Mouse (Mus musculus): ENCODE data around the gene Acpp. TPM values are rescaled to one million over a fixed set of nuclear protein-coding genes. Genes with fewer than 3 reads are reported as not detected.
A peak's percentile ranks its signal among the peaks of the same experiment; 100 is the strongest.

The Acpp gene
- polyA plus RNA-seq, 1 experiment from 2014 or later = 0.90 TPM

GRCm38 (mm10) chr9:104339483-104339882 is 1.9 kb upstream of the Acpp start:
- ATAC-seq (ENCODE audit: insufficient read depth, low FRiP score, low read depth) = no peak
- WGBS = 75% methylated on average over 5 of the region's 5 CpGs

GRCm38 (mm10) chr9:104338489-104339427 is 1.2 kb upstream of the Acpp start:
- no peak overlapping the region for H3K4me3 ChIP-seq (replicated peaks)
- no peaks in the 10 kb centered on the region for H3K36me3 ChIP-seq
- H3K4me1 ChIP-seq = 0 out of 2 replicates have a peak, but pooled peaks cover 3% of the 10 kb centered on the region
- no peaks in the 10 kb centered on the region for H3K27me3 ChIP-seq (replicated peaks)
- ATAC-seq (ENCODE audit: insufficient read depth, low FRiP score, low read depth) = no peak
- peak overlapping the region; percentile 47; the same call in 1 of the 2 replicates for H3K4me2 ChIP-seq
- no peak overlapping the region for H3K27ac ChIP-seq
- no peak overlapping the region for H3K9ac ChIP-seq
- no peaks in the 10 kb centered on the region for H3K9me3 ChIP-seq
- 76% methylated on average over 18 of the region's 18 CpGs for WGBS

More at GRCm38 (mm10) chr9:104339483-104339882, 1.9 kb upstream of the Acpp start:
- no peaks in the 10 kb centered on the region for H3K9me3 ChIP-seq
- H3K4me1 ChIP-seq = 0 out of 2 replicates have a peak, but pooled peaks cover 3% of the 10 kb centered on the region
- H3K27me3 ChIP-seq (replicated peaks) = no peaks in the 10 kb centered on the region
- H3K4me2 ChIP-seq = no peak overlapping the region
- no peak overlapping the region for H3K9ac ChIP-seq
- no peak overlapping the region for H3K27ac ChIP-seq
- no peak overlapping the region for H3K4me3 ChIP-seq (replicated peaks)
- no peaks in the 10 kb centered on the region for H3K36me3 ChIP-seq

- no peak overlapping the region for H3K27ac ChIP-seq
- no peak overlapping the region for H3K4me3 ChIP-seq (replicated peaks)
- H3K36me3 ChIP-seq = no peaks in the 10 kb centered on the region
- no peak overlapping the region for H3K9ac ChIP-seq
- H3K4me1 ChIP-seq = no peaks in the 10 kb centered on the region
- ATAC-seq (ENCODE audit: insufficient read depth, low FRiP score, low read depth) = no peak
- H3K9me3 ChIP-seq = no peaks in the 10 kb centered on the region
- no peak overlapping the region for H3K4me2 ChIP-seq
- WGBS = 81% methylated on average over 5 of the region's 5 CpGs
- H3K27me3 ChIP-seq (replicated peaks) = no peaks in the 10 kb centered on the region
Measured at GRCm38 (mm10) chr9:104331301-104331700, 6.2 kb downstream of the Acpp start.

GRCm38 (mm10) chr9:104328655-104329054 is 8.9 kb downstream of the Acpp start:
- H3K27ac ChIP-seq = no peak overlapping the region
- no peak overlapping the region for H3K9ac ChIP-seq
- H3K4me1 ChIP-seq = no peaks in the 10 kb centered on the region
- no peak overlapping the region for H3K4me3 ChIP-seq (replicated peaks)
- no peaks in the 10 kb centered on the region for H3K9me3 ChIP-seq
- no peaks in the 10 kb centered on the region for H3K27me3 ChIP-seq (replicated peaks)
- ATAC-seq (ENCODE audit: insufficient read depth, low FRiP score, low read depth) = no peak
- no peak overlapping the region for H3K4me2 ChIP-seq
- 59% methylated on average over 4 of the region's 4 CpGs for WGBS
- H3K36me3 ChIP-seq = no peaks in the 10 kb centered on the region

GRCm38 (mm10) chr9:104321519-104321918 is 16.0 kb downstream of the Acpp start:
- Histone ChIP-seq H3K4me2 (no peak overlapping the region), H3K9me3 (no peaks in the 10 kb centered on the region), H3K9ac (no peak overlapping the region), H3K4me1 (no peaks in the 10 kb centered on the region), H3K36me3 (no peaks in the 10 kb centered on the region), H3K27me3 (replicated peaks) (no peaks in the 10 kb centered on the region), H3K4me3 (replicated peaks) (no peak overlapping the region), H3K27ac (no peak overlapping the region)
- no peak for ATAC-seq (ENCODE audit: insufficient read depth, low FRiP score, low read depth)
- 67% methylated on average over 7 of the region's 7 CpGs for WGBS

GRCm38 (mm10) chr9:104316351-104316750 is 21.2 kb downstream of the Acpp start:
- Histone ChIP-seq H3K9ac (no peak overlapping the region), H3K36me3 (no peaks in the 10 kb centered on the region), H3K9me3 (no peaks in the 10 kb centered on the region), H3K4me3 (replicated peaks) (no peak overlapping the region), H3K27me3 (replicated peaks) (no peaks in the 10 kb centered on the region), H3K27ac (no peak overlapping the region), H3K4me2 (no peak overlapping the region), H3K4me1 (no peaks in the 10 kb centered on the region)
- ATAC-seq (ENCODE audit: insufficient read depth, low FRiP score, low read depth) = no peak
- WGBS = 82% methylated on average over 11 of the region's 11 CpGs

- WGBS = 6% methylated on average over 10 of the region's 10 CpGs
- ATAC-seq (ENCODE audit: insufficient read depth, low FRiP score, low read depth) = no peak
- no peak overlapping the region for H3K27ac ChIP-seq
- H3K27me3 ChIP-seq (replicated peaks) = no peaks in the 10 kb centered on the region
- no peaks in the 10 kb centered on the region for H3K4me1 ChIP-seq
- H3K36me3 ChIP-seq = no peaks in the 10 kb centered on the region
- H3K4me2 ChIP-seq = no peak overlapping the region
- H3K9ac ChIP-seq = no peak overlapping the region
- no peak overlapping the region for H3K4me3 ChIP-seq (replicated peaks)
- H3K9me3 ChIP-seq = no peaks in the 10 kb centered on the region
Measured at GRCm38 (mm10) chr9:104315499-104315898, 22.0 kb downstream of the Acpp start.

GRCm38 (mm10) chr9:104306734-104307133 is 30.8 kb downstream of the Acpp start:
- no peak overlapping the region for H3K4me2 ChIP-seq
- no peaks in the 10 kb centered on the region for H3K9me3 ChIP-seq
- no peaks in the 10 kb centered on the region for H3K36me3 ChIP-seq
- no peak overlapping the region for H3K4me3 ChIP-seq (replicated peaks)
- 15% methylated on average over 6 of the region's 6 CpGs for WGBS
- no peak for ATAC-seq (ENCODE audit: insufficient read depth, low FRiP score, low read depth)
- H3K4me1 ChIP-seq = no peaks in the 10 kb centered on the region
- H3K9ac ChIP-seq = no peak overlapping the region
- H3K27me3 ChIP-seq (replicated peaks) = no peaks in the 10 kb centered on the region
- no peak overlapping the region for H3K27ac ChIP-seq

GRCm38 (mm10) chr9:104305333-104306111 is 32.0 kb downstream of the Acpp start:
- 82% methylated on average over 6 of the region's 6 CpGs for WGBS
- no peak for ATAC-seq (ENCODE audit: insufficient read depth, low FRiP score, low read depth)

GRCm38 (mm10) chr9:104304800-104305199 is 32.7 kb downstream of the Acpp start:
- Histone ChIP-seq H3K4me3 (replicated peaks) (no peak overlapping the region), H3K27ac (peak overlapping the region; percentile 31; the same call in 1 of the 2 replicates), H3K4me2 (no peak overlapping the region), H3K27me3 (replicated peaks) (no peaks in the 10 kb centered on the region), H3K9ac (no peak overlapping the region), H3K4me1 (no peaks in the 10 kb centered on the region), H3K36me3 (no peaks in the 10 kb centered on the region), H3K9me3 (no peaks in the 10 kb centered on the region)
- 64% methylated on average over 10 of the region's 10 CpGs for WGBS
- ATAC-seq (ENCODE audit: insufficient read depth, low FRiP score, low read depth) = no peak

More at GRCm38 (mm10) chr9:104305333-104306111, 32.0 kb downstream of the Acpp start:
- H3K4me2 ChIP-seq = no peak overlapping the region
- no peaks in the 10 kb centered on the region for H3K27me3 ChIP-seq (replicated peaks)
- H3K9ac ChIP-seq = no peak overlapping the region
- no peak overlapping the region for H3K4me3 ChIP-seq (replicated peaks)
- no peaks in the 10 kb centered on the region for H3K4me1 ChIP-seq
- H3K9me3 ChIP-seq = no peaks in the 10 kb centered on the region
- H3K36me3 ChIP-seq = no peaks in the 10 kb centered on the region
- no peak overlapping the region for H3K27ac ChIP-seq

GRCm38 (mm10) chr9:104304376-104304775 is 33.2 kb downstream of the Acpp start:
- peak; percentile 63 for ATAC-seq (ENCODE audit: insufficient read depth, low FRiP score, low read depth)
- H3K27ac ChIP-seq = peak overlapping the region; percentile 44; the same call in 1 of the 2 replicates
- H3K36me3 ChIP-seq = no peaks in the 10 kb centered on the region
- H3K4me2 ChIP-seq = no peak overlapping the region
- no peaks in the 10 kb centered on the region for H3K9me3 ChIP-seq
- H3K4me3 ChIP-seq (replicated peaks) = no peak overlapping the region
- 64% methylated on average over 4 of the region's 4 CpGs for WGBS
- H3K4me1 ChIP-seq = no peaks in the 10 kb centered on the region
- no peaks in the 10 kb centered on the region for H3K27me3 ChIP-seq (replicated peaks)
- no peak overlapping the region for H3K9ac ChIP-seq

GRCm38 (mm10) chr9:104300569-104300968 is 37.0 kb downstream of the Acpp start:
- 67% methylated on average over 12 of the region's 12 CpGs for WGBS
- H3K4me2 ChIP-seq = no peak overlapping the region

More at GRCm38 (mm10) chr9:104300569-104300968, 37.0 kb downstream of the Acpp start:
- H3K9ac ChIP-seq = no peak overlapping the region
- no peaks in the 10 kb centered on the region for H3K27me3 ChIP-seq (replicated peaks)
- no peaks in the 10 kb centered on the region for H3K9me3 ChIP-seq
- no peak for ATAC-seq (ENCODE audit: insufficient read depth, low FRiP score, low read depth)
- H3K36me3 ChIP-seq = no peaks in the 10 kb centered on the region
- H3K4me3 ChIP-seq (replicated peaks) = no peak overlapping the region
- no peaks in the 10 kb centered on the region for H3K4me1 ChIP-seq
- no peak overlapping the region for H3K27ac ChIP-seq

Measured in stomach, embryonic 15.5 days (tissue).